Mouse (Mus musculus) left cerebral cortex, postnatal 25 days (tissue): ENCODE data around the gene Specc1l. TPM values are rescaled to one million over a fixed set of nuclear protein-coding genes. Genes with fewer than 3 reads are reported as not detected.

ENCODE experiments used
- DNase-seq, 2 experiments: peaks; one replicate each; pipeline ENCODE4 v3.0.0; 2022; ENCODE audit warnings: low spot score in 2 of 2, mixed read lengths in 1 of 2
- intact Hi-C: fragments of 180-260 bp; cut with DNase I; formaldehyde crosslinking; loops from one replicate; pipeline ENCODE4 v1.15.1; 2025
- total RNA-seq, 2 experiments: library from RNA; stranded (reverse); gene quantifications; 2 replicates each; pipeline ENCODE4 v1.2.3; 2021

The Specc1l gene
- 10 to 100 TPM; 38.9 to 41.4 TPM for total RNA-seq

GRCm38 (mm10) chr10:75211807-75212645 is at the start of gene Specc1l:
Gene Specc1l (plus strand): TSS chr10:75212073.
- intact Hi-C loops = no loop called here
- peak; percentile 94 to 98 for DNase-seq

- no peak for DNase-seq
These were observed 45.9 kb upstream of the Specc1l start for GRCm38 (mm10) chr10:75165825-75166481.

GRCm38 (mm10) chr10:75166601-75167000 is 45.3 kb upstream of the Specc1l start:
- intact Hi-C loops = no loop called here
- DNase-seq = no peak

More at GRCm38 (mm10) chr10:75165825-75166481, 45.9 kb upstream of the Specc1l start:
- intact Hi-C loops = no loop called here

- DNase-seq = peak in 1 of 2 experiments; percentile 49
- intact Hi-C loops = no loop called here
These were observed 41.5 kb upstream of the Specc1l start for GRCm38 (mm10) chr10:75170207-75170850.

- DNase-seq = no peak
- intact Hi-C loops = no loop called here
These were observed 38.8 kb upstream of the Specc1l start for GRCm38 (mm10) chr10:75173056-75173455.

GRCm38 (mm10) chr10:75173712-75174111 is 38.2 kb upstream of the Specc1l start:
- intact Hi-C loops = no loop called here
- no peak for DNase-seq

GRCm38 (mm10) chr10:75176494-75176893 is 35.4 kb upstream of the Specc1l start:
- no peak for DNase-seq
- intact Hi-C loops = no loop called here

GRCm38 (mm10) chr10:75178911-75179310 is 33.0 kb upstream of the Specc1l start:
- DNase-seq = no peak
- intact Hi-C loops = no loop called here

- peak; percentile 73 to 76 for DNase-seq
- intact Hi-C loops = loop anchor here (1.0 to 2.0 kb wide), 3 partner anchors 69 to 305 kb away; no protein-coding TSS in a partner anchor
These were observed 29.6 kb upstream of the Specc1l start for GRCm38 (mm10) chr10:75182151-75182774.

- no peak for DNase-seq
- intact Hi-C loops = no loop called here
These were observed 27.0 kb upstream of the Specc1l start for GRCm38 (mm10) chr10:75184826-75185225.

- no peak for DNase-seq
- intact Hi-C loops = no loop called here
These were observed 25.3 kb upstream of the Specc1l start for GRCm38 (mm10) chr10:75186551-75186950.

GRCm38 (mm10) chr10:75187366-75188056 is 24.4 kb upstream of the Specc1l start:
- DNase-seq = no peak
- intact Hi-C loops = no loop called here

GRCm38 (mm10) chr10:75191647-75192046 is 20.2 kb upstream of the Specc1l start:
- no peak for DNase-seq
- intact Hi-C loops = no loop called here

- DNase-seq = peak in 1 of 2 experiments; percentile 68
- intact Hi-C loops = no loop called here
These were observed 14.1 kb upstream of the Specc1l start for GRCm38 (mm10) chr10:75197817-75198216.

- no peak for DNase-seq
- intact Hi-C loops = no loop called here
These were observed 11.1 kb upstream of the Specc1l start for GRCm38 (mm10) chr10:75200733-75201132.

- intact Hi-C loops = no loop called here
- no peak for DNase-seq
These were observed 5.7 kb upstream of the Specc1l start for GRCm38 (mm10) chr10:75206192-75206591.

GRCm38 (mm10) chr10:75210841-75211240 is 1.0 kb upstream of the Specc1l start:
- DNase-seq = no peak
- intact Hi-C loops = no loop called here

- peak in 1 of 2 experiments; percentile 20 for DNase-seq
- intact Hi-C loops = no loop called here
These were observed 1.1 kb downstream of the Specc1l start for GRCm38 (mm10) chr10:75212981-75213380.

GRCm38 (mm10) chr10:75220722-75221121 is 8.8 kb downstream of the Specc1l start:
- DNase-seq = no peak
- intact Hi-C loops = no loop called here
